Mouse (Mus musculus) T-cell, adult 2 months (primary cell): ENCODE measurements around the gene Olfr374.

ENCODE experiments used
- DNase-seq: peaks from one replicate; pipeline ENCODE4 v3.0.0; 2022; ENCODE audit warnings: low spot score

Gene Olfr374

DNA sequence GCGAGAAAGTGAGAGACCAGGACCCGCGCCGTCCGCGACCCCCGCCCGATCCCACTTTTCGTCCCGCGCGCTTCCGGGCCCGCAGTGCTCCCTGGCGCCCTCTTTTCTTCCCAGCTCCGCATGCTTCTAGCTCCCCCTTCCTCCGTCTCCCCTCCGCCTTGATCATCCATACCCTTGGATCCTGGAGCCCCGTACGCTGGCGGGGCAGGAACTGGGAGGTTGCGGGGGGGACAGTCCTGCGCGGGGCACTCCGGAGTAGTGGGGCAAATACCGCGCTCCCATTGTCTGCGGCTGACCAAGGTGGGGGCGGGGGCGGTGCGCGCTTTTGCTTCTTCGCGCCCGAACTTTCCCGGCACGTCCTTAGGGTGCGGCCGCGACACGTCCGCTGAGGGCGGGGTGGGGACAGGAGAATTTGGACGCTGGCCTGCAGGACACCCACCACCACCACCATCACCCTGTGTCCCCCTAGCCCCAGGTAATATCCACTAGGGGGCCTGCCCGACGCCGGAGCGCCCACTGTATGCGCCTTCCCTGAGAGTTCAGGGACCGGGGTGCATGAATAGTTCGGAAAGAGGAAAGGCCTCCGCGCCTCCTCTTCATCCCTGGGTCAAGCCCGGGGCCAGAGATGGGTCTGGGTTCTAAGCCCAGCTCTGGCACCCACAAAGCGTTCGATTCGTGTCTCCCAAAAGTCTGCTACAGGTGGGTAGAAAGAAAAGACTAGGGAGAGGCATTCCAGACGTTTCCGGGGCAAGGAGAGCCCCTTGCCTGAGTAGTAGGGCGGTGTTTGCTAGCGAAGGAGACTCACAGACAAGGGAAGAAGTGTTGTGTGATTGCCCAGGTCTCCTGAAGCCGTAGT is 28.8 kb downstream of the Olfr374 start:
- peak; percentile 34 for DNase-seq

DNA sequence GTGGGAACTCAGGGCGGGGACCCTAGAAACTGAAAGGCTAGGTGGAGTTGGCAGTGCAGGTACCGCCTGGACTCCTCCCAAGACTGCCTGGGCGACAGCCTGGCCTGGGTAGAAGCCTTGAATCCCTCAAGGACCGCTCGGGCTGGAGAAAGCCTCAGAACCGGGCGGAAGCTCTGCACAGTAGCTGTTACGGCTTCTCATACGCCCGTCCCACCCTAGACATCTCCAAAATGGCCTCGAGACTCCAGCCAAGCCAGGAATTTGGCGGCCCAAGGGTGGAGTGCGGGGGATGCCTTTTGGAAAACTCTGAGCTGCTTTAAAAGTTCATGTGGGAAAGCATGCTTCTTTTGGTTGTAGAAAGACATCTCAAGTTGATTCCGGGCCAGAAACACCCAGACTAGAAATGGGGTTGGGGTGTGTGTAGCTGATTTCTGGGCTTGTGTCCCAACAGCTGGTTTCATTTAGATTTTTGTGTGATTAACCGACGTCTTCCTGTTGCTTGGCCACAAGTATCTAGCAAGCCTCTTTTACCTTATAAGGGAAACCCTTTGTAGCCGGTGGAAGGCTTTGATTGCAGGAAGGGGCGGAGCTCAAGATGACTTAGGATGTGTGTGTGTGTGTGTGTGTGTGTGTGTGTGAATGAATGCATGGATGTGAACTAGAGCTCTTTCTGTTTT is 29.6 kb downstream of the Olfr374 start:
- DNase-seq: peak; percentile 93

DNA sequence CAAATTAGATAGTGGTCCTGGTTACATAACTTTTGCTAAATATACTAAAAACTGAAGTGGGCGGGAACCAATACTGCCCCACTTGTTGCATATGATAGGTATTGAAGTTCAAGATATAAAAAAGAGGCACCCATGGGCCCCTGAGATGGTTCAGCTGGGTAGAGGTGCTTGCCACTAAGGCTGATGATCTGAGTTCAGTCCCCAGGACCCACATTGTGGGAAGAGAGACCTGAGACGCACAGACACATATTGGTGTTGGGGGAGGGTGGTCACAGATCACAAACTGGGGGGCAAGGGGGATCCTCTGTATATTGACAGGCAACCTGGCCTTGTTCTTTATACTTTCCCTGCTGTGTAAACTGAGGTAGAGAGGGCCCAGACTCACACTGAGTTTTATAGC is 30.6 kb downstream of the Olfr374 start:
- no peak for DNase-seq

DNA sequence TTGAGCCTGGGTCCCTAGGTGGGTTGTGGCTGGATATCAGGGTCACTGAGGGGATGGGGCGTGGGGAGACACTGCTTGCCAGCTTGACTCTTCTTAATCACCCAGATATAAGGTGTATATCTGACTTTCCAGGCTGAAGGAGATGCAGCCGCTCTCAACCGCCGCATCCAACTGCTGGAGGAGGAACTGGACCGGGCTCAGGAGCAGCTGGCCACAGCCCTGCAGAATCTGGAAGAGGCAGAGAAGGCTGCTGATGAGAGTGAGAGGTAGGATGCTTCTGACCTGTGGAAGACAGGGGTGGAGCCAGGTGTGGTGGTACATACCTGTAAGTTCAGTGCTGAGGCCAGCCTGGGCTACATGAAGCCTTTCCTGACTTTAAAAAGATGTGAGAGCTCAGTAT is 31.6 kb downstream of the Olfr374 start:
- no peak for DNase-seq

GRCm38 (mm10) chr8:72143256-72143824 is 36.5 kb downstream of the Olfr374 start:
- DNase-seq: no peak

DNA sequence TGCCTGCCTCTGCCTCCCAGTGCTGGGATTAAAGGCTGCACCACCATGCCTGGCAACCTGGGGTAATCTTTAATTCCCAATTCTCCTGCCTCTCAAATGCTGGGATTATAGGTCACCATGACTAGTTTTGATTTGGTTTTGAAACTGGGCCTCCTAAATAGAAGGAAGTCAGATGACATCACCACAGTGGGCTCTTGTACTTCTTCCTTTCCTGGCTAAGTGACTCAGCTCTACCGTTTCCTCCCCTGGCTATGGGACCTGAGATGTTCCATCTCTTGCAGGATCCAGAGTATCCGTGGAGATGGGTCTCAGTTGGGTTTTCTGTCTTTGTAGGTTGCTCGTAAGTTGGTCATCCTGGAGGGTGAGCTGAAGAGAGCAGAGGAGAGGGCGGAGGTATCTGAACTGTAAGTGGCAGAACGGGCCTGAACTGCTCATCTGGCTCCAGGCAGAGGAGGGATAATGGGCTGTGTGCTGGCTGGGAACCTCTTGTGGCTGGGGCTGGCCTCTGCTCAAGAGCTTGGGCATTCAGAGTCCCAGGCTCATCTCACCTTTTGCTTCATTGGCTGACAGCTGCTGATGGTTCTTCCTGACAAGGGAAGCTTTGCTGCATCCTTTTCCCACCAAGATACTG is 37.6 kb downstream of the Olfr374 start:
- DNase-seq: no peak

GRCm38 (mm10) chr8:72145511-72145910 is 38.7 kb downstream of the Olfr374 start:
- DNase-seq: no peak

DNA sequence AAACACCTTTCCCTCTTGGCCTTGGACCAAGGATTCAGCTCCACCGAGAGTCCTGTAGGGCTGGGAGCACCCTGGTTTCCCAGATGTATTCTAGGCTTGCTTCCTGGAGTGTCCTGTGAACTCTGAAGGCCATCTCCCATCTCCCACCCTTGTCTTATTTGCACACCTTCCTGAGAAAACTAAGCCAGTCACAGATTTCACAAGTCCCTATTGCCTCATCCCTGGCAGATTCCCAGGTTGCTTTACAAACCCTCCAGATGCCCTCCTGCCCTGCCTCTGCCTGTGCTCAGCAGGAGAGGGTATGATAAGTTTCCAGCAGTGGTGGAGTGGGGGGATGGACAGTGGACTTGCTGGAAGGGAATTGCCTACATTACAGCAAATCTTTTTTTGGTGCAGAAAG is 39.2 kb downstream of the Olfr374 start:
- no peak for DNase-seq

DNA sequence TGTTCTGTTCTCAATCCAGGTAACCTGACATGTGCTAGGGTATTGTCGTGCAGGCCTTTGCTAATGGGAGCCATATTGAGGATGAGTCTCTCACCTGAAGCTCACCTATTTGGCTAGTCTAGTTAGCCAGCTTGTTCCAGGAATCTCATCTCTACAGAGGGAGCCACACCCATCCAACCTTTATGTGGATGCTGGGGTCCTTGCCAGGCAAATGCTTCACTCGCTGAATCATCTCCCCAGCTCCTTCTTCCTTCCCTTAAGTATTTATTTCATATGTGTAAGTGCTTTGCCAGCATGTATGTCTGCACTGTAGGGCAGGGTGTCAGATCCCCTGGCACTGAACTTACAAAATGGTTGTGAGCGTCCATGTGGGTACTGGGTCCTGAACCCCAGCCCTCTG is 39.7 kb downstream of the Olfr374 start:
- no peak for DNase-seq

GRCm38 (mm10) chr8:72147266-72147665 is 40.4 kb downstream of the Olfr374 start:
- DNase-seq: no peak

DNA sequence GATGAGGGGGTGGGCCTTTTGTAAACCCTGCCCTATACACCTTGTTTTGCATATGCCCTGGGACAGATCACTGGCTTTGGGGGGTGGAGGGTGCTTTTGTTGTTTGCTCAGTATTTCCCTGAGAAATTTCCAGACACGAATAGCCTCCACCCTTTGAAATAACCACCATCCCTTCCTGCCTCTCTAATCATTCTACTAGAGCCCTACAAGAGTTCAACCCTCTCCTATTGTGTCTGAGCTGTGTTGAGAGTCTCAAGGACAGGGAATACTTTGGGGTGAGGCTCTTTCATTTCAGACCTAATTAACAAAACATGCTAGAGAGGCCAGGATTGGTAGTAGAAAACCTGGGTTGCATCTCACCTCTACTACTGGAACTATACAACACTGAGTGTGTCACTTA is 42.2 kb downstream of the Olfr374 start:
- no peak for DNase-seq

DNA sequence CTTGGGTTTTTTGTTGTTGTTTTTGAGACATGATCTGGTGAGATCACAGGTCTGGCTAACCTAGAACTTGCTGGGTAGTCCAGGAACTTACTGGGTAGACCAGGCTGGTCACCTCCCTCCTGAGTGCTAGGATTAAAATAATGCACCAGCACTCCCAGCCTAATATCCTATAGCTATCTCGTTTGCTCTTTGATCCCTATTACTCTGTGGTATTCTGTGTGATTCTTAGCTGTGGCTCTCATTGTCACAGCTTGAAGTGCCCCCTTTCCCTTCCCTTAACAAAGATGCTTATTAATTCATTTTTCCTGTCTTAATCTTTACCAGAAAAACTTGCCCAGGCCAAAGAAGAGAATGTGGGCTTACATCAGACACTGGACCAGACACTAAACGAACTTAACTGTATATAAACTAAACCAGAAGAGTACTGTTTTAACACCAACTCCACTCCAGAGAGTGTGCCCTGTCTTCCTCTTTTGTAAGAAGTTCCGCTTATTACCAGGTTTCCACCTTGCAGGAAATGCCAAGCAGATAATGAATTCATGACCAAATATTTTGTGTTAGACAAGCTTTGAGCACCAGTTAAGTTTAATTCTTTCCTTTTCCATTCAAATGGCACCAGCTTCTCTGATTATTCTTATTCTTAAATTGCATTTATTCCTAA is 44.7 kb downstream of the Olfr374 start:
- DNase-seq: no peak

- no peak for DNase-seq
Observed at GRCm38 (mm10) chr8:72153382-72153781, 46.5 kb downstream of the Olfr374 start.

DNA sequence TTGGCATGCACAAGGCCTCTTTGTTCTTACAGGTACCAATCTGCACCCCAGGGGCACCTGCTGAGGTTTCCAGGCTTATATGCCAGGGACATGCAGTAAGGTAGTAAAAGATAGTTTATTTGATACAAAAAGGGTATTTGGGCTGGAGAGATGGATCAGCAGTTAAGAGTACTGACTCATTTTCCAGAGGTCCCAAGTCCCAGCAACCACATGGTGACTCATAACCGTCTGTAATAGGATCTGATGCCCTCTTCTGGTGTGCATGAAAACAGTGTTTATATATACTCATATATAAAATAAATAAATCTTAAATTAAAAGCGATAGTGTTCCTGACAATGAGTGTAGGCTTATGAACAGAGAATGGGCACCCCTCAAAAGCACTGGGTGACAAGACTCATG is 51.3 kb downstream of the Olfr374 start:
- DNase-seq: no peak

GRCm38 (mm10) chr8:72158726-72159125 is 51.9 kb downstream of the Olfr374 start:
- DNase-seq: no peak

DNA sequence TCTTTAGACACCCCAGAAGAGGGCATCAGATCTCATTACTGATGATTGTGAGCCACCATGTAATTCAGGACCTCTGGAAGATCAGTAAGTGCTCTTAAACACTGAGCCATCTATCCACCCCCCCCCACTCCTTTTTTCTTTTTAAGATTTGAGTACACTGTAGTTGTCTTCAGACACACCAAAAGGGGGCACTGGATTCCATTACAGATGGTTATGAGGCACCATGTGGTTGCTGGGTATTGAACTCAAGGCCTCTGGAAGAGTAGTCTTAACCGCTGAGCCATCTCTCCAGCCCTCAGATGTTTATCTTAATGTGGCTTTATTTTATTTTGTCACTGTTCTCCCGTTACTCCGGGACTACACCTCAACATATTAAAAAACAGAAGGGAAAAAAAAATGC is 53.2 kb downstream of the Olfr374 start:
- peak; percentile 34 for DNase-seq

- DNase-seq: peak; percentile 100
Observed at GRCm38 (mm10) chr8:72160707-72161697, 54.2 kb downstream of the Olfr374 start, which contains the start of gene Rab8a. Gene Rab8a, plus strand, starts transcription at chr8:72161200.

DNA sequence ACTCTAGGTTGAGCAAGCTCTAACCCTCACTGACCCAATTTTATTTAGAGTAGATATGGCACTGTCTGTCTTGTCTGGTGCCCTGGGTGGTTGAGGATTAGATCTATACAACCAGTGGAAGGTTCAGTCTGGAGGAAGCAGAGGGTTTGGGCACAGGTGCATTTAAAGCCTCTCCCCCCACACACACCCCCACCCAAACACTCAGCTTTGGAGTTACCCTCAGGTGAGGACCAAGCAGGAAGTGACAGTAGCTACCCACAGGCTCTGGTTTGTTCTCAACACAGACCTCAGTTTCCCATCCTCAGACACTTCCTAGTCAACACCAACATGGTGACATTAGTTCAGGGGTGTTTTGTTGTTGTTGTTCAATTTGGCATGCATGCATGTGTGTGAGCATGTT is 56.0 kb downstream of the Olfr374 start:
- DNase-seq: peak; percentile 55
